Mouse (Mus musculus): ENCODE results near the gene Lime1. TPM values are rescaled to one million over a fixed set of nuclear protein-coding genes. Genes with fewer than 3 reads are reported as not detected.

Gene Lime1
- total RNA-seq, 2 experiments from 2014 or later: 35.8 to 39.1 TPM

- intact Hi-C loops (cut with DNase I): loop anchor here (5.0 kb wide), 2 partner anchors 107 to 192 kb away; partner anchors contain the start of genes Tpd52l2 and Uckl1
These were observed 10.4 kb downstream of the Lime1 start for GRCm38 (mm10) chr2:181390136-181390870.

GRCm38 (mm10) chr2:181391022-181391421, 11.1 kb downstream of the Lime1 start:
- intact Hi-C loops (cut with DNase I): loop anchor here (5.0 kb wide), 2 partner anchors 106 to 191 kb away; partner anchors contain the start of genes Tpd52l2 and Uckl1
- no peak for DNase-seq (ENCODE audit: low spot score in 2 of 2)

More at GRCm38 (mm10) chr2:181390136-181390870, 10.4 kb downstream of the Lime1 start:
- no peak for DNase-seq (ENCODE audit: low spot score in 2 of 2)

DNA sequence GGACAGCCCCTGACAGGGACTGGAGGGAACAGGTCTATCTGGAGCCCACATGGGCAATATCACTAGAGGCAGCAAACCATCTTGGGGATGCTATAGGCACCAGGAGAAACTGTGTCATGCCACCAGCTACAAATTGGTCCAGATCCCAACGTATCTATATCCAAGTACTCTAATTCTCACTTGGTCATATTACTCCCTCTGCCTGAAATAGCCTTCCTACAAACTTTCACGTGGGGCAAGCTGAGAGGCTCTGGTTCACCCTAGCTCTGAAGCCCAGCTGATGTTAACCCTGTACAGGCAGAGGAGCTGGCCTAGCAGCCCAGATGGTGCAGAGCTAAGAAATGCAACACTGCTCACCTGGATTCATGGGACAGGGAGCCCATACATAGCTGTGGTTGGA, 11.7 kb downstream of the Lime1 start:
- intact Hi-C loops (cut with DNase I): loop anchor here (5.0 kb wide), 2 partner anchors 106 to 191 kb away; partner anchors contain the start of genes Tpd52l2 and Uckl1
- DNase-seq (ENCODE audit: low spot score in 2 of 2): no peak

DNA sequence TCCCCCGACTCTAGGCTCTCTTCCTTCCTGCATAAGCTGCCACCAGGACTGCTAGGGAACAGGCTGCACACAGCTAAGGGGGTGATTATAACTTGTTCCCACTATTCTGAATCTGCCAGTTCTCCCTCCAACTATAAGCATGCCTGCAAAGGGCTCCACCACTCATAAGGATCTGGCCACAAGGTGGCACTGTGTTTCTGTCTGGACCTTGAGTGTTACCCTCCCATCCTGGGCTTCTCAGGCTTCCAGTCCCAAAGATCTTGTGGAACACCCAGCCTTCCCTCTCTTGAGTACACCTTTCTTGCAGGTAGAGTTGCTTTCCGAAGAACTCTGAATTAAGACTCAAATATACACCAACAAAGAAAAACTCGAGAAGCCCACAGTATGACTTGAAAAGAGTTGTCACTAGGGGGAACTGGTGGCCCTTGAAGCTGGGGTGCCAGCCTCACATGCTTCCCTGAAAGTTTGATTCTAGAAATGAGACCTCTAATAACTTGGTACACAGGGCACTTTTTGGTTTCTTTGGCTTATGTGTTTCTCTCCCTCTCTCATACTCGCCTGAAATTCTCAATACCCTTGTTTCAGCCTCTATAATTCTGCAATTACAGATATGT, 12.8 kb downstream of the Lime1 start:
- intact Hi-C loops (cut with DNase I): loop anchor here (2.0 to 5.0 kb wide), 3 partner anchors 105 to 202 kb away; partner anchors contain the start of genes Tpd52l2 and Uckl1
- DNase-seq (ENCODE audit: low spot score in 2 of 2): peak; percentile 87 to 93

DNA sequence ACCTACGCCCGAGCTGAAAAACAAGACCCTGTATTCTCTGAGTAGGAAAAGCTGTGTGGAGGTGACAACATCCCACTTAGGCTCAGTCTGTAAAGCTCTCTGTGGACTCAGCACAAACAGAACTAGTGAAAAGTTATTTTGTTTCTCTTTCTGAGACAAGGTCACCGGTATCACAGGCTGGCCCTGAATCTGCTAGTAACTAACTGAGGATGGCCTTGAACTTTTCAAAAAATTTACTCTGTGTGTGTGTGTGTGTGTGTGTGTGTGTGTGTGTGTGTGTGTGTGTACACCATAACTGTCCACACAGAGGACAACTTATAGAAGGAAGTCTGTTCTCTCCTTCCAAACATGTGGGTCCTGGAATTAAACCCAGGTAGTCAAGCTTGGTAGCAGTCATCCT, 14.2 kb downstream of the Lime1 start:
- intact Hi-C loops (cut with DNase I): loop anchor here (5.0 kb wide), 2 partner anchors 103 to 188 kb away; partner anchors contain the start of genes Tpd52l2 and Uckl1
- no peak for DNase-seq (ENCODE audit: low spot score in 2 of 2)

- intact Hi-C loops (cut with DNase I): no loop called here
- DNase-seq (ENCODE audit: low spot score in 2 of 2): no peak
These were observed 17.4 kb downstream of the Lime1 start for GRCm38 (mm10) chr2:181397207-181397761.

DNA sequence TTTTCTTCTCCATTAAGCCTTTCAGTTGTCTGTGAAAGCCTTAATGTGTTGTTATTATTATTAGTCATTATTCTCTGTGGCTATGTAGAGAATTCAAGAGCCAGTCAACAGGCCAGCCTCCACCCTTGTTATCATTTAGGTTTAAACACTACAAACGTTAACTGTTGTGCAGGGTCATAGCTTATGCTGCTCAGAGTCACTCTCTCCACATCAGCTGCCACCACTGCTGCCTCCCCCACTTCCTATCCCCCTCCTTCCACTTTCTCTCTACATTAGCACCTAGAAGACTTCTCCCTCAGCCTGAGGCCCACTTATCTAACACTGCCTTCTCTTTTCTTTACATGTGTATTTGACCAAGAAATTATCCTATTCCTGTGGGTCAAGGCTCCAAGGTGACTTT, 21.6 kb downstream of the Lime1 start:
- no peak for DNase-seq (ENCODE audit: low spot score in 2 of 2)
- intact Hi-C loops (cut with DNase I): no loop called here

DNA sequence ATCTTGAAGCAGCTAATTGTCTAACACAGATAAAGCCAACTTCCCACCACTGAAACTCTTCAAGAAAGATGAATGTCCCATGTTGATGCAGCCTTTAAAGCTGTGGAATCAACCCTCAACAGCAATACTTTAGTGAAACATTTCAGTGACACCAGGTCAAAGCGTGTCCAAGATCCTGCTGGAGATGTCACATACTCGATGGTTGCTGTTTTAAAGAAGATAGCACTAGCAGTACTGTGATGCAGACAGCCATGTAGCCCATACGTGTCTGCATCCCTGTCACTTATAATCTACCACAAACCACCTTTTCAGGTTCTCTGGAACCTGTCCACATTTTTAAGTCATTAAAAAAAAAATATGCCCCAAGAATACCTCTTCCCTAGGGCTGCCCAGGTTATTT, 23.8 kb downstream of the Lime1 start:
- no peak for DNase-seq (ENCODE audit: low spot score in 2 of 2)
- intact Hi-C loops (cut with DNase I): no loop called here

DNA sequence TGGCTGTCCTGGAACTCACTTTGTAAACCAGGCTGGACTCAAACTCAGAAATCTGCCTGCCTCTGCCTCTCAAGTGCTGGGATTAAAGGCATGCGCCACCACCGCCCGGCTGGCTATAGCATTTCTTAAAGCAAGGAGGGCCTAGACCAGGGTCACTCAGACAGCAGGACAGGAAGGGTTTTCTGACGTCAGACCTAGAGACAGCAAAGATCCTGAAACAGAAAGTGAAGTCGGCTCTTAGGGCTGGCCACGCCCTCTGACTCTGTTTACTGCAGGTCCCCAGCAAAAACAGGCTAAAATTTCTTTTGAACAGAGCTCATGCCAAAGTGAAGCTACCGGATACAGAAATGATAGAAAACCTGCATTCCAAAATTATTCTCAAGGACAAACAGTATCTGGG, 29.8 kb downstream of the Lime1 start:
- DNase-seq (ENCODE audit: low spot score in 2 of 2): no peak
- intact Hi-C loops (cut with DNase I): loop anchor here (5.0 kb wide), 1 partner anchor 173 kb away; the partner anchor contains the start of gene Uckl1

- DNase-seq (ENCODE audit: low spot score in 2 of 2): peak; percentile 55 to 76
- intact Hi-C loops (cut with DNase I): loop anchor here (1.0 to 5.0 kb wide), 2 partner anchors 85 to 171 kb away; partner anchors contain the start of gene Uckl1
These were observed 31.0 kb downstream of the Lime1 start for GRCm38 (mm10) chr2:181410760-181411473.

GRCm38 (mm10) chr2:181413141-181413540, 33.3 kb downstream of the Lime1 start:
- intact Hi-C loops (cut with DNase I): loop anchor here (5.0 kb wide), 1 partner anchor 169 kb away; the partner anchor contains the start of gene Uckl1
- no peak for DNase-seq (ENCODE audit: low spot score in 2 of 2)

DNA sequence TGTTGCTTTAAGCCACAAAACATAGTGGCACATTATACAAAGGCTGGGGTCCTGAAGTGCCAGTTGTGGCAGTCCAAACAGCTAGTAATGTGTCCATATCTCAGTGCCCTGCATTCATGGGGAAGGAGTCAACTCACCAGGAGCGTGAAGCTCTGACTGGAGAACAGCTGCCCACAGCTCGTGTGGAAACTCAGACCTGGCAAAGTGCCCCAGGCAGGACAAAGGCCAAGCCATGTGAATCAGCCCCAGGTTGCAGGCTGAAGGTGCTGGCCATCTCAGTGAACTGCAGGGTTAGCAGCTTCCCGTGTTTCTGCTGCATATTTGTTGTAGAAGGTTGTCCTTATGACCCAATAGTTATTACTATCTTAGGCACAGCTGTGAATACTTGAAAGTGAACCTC, 36.1 kb downstream of the Lime1 start:
- DNase-seq (ENCODE audit: low spot score in 2 of 2): no peak

GRCm38 (mm10) chr2:181419359-181419758, 39.5 kb downstream of the Lime1 start:
- intact Hi-C loops (cut with DNase I): no loop called here
- DNase-seq (ENCODE audit: low spot score in 2 of 2): no peak

More for the DNA sequence above, 36.1 kb downstream of the Lime1 start:
- intact Hi-C loops (cut with DNase I): no loop called here

GRCm38 (mm10) chr2:181420426-181420825, 40.5 kb downstream of the Lime1 start:
- intact Hi-C loops (cut with DNase I): no loop called here
- DNase-seq (ENCODE audit: low spot score in 2 of 2): peak; percentile 73 to 94

DNA sequence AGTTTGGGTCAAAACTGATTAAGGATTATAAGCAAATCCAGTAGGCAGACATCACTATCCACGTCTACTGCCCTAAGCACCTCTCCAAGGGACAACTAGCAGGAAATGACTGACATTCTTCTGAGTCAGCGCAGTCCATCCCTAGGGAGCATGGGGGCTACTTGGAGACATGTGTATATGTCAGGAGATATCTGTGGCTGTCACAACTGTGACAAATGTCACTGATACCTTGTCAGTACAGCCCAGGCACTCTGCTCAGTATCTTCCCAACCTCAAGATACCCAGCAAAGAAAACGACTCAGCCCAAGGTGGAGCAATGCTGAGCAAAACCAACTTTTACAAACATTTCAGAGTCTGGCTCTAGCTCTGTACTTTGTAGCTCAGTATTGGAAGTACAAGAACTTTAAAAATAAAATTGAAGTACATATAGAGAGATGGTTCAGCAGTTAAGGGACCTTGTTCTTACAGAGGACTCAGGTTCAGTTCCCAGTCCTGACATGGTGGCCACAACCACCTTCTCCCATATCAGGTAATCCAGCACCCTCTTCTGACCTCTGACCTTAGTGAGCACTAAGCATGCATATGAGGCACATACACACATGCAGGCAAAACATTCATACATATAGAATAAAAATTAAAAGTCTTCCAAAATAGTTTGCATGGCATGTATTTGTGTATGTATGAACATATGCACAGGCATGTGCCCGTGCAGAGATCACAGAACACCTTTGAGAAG, 41.2 kb downstream of the Lime1 start:
- intact Hi-C loops (cut with DNase I): no loop called here
- DNase-seq (ENCODE audit: low spot score in 2 of 2): no peak

GRCm38 (mm10) chr2:181423834-181424233, 44.0 kb downstream of the Lime1 start:
- DNase-seq (ENCODE audit: low spot score in 2 of 2): no peak
- intact Hi-C loops (cut with DNase I): no loop called here

All from left cerebral cortex, postnatal 25 days (tissue).